Mouse (Mus musculus): Measurements from ENCODE around the gene Mettl17.

- TF ChIP-seq CTCF (IDR thresholded peaks at IDR 0.05), result no peak
- TF ChIP-seq POLR2A (IDR thresholded peaks at IDR 0.05; ENCODE audit: insufficient read depth, low read depth, low read length), result no peak
Measured at GRCm38 (mm10) chr14:51896539-51897170, 12.0 kb downstream of the Mettl17 start.
